Mouse (Mus musculus) kidney, adult 8-10 months (tissue): ENCODE results near the gene Rnf19b.

Source experiments
- DNase-seq, 2 experiments: peaks; one replicate each; pipeline ENCODE4 v3.0.0; 2022

The Rnf19b gene

GRCm38 (mm10) chr4:129081041-129081440 lies 23.0 kb downstream of the Rnf19b start:
- no peak for DNase-seq

DNA sequence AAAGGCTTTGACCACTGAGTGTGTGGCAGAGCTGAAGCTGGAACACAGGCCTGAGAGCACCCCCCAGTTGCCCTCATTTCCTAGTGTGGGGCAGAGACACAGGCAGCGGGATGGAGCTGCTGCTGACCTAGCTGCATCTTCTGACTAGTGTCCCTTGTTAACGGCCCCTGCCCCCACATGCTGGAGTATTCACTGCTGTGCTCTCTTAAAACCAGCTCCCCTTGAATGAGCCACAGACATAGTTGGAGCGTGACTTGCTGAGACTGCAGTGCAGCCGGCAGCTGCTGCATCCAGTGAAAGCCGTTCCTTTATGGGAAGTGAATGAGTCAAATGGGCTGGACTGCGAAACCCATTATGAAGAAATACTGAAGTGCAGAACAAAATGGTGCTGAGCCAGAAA lies 23.4 kb downstream of the Rnf19b start:
- DNase-seq: no peak

DNA sequence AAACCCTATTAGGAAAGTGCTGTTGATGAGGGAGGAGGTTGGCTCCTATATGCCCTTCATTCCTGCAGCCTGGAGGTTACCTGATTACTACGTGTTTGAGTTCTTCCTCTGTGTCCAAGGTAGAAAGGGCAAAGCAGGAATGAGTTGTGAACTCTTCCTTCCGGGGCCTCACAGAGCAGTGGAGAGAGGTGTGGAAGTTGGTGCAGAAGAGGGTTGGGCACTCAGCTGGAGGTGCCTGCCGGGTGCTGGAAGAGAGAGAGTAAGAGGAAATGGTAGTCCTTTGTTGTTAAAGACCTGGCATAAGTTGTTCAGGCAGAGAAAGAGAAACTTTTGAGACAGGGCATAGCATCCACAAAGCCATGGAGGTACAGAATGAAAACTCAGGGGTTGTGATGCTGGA lies 23.9 kb downstream of the Rnf19b start:
- no peak for DNase-seq

- DNase-seq: peak; percentile 65 to 79
These were observed 24.5 kb downstream of the Rnf19b start for GRCm38 (mm10) chr4:129082379-129083115.

GRCm38 (mm10) chr4:129084896-129085295 lies 26.8 kb downstream of the Rnf19b start:
- DNase-seq: no peak

- DNase-seq: peak; percentile 52 to 85
These were observed 28.0 kb downstream of the Rnf19b start for GRCm38 (mm10) chr4:129086078-129086477.

- DNase-seq: no peak
These were observed 29.8 kb downstream of the Rnf19b start for GRCm38 (mm10) chr4:129087850-129088249.

DNA sequence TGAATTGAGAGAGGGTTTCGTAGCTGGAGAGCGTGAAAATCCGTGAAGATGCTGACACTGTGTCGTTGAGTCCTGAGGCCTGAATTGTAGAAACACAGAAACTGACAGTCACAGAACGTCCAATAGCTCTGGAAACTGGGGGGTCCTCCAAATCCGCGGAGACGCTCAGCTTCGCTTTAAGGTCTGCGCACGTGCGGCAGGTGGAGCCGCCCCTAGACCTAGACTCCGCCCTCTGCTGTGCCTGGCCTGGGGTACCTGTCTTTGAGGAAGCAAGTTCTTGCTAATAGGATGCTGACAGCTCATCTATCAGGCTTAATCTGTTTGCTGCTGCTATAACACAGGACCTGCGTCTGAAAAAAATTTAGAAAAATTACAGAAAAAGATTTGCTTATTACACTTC lies 37.2 kb downstream of the Rnf19b start:
- no peak for DNase-seq

- DNase-seq: no peak
These were observed 38.9 kb downstream of the Rnf19b start for GRCm38 (mm10) chr4:129097006-129097405.

- DNase-seq: no peak
These were observed 44.2 kb downstream of the Rnf19b start for GRCm38 (mm10) chr4:129102133-129102829.

GRCm38 (mm10) chr4:129105356-129105755 lies 47.3 kb downstream of the Rnf19b start, which contains the start of gene Tmem54:
Gene Tmem54, plus strand, starts transcription at chr4:129105548.
- no peak for DNase-seq

DNA sequence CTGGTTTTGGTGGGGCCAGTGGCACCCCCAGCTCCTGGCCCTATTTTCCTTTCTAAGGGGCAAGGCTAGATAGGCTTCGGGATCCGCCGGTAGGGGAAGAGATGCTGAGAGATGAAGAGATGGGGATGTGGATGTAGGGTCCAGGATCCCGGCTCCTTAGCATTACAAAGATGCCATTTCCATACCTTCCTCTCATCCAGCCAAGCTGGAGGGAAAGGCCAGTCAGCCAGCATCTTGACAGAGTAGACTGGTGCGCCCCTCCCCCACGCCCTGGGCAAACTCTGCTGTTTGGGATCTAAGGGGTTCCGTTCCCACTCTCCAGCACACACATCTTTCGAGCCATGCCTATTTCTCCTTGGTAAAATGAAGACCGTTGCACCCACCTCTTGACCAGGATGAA lies 48.0 kb downstream of the Rnf19b start:
- no peak for DNase-seq

GRCm38 (mm10) chr4:129107348-129107899 lies 49.4 kb downstream of the Rnf19b start:
- DNase-seq: no peak

GRCm38 (mm10) chr4:129108624-129109023 lies 50.6 kb downstream of the Rnf19b start:
- DNase-seq: no peak

DNA sequence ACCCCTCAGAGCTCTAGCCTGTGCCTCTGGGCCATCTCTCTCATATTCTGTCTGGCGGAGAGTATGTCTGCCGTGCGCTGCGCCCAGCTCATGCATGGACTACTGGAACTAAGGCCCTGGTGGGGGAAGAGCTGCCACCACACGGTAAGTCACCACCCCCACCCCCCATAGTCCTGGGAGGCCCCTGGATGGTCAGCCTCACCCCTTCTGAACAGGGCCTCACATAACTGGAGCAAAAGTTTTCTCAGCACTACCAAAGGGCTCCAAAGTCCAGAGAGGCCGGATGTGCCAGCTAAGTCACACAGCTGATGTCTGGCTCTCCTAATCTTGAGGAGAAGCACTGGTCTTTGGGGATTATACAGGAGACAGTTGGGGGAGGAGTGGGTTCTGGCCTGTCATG lies 52.7 kb downstream of the Rnf19b start:
- DNase-seq: no peak

DNA sequence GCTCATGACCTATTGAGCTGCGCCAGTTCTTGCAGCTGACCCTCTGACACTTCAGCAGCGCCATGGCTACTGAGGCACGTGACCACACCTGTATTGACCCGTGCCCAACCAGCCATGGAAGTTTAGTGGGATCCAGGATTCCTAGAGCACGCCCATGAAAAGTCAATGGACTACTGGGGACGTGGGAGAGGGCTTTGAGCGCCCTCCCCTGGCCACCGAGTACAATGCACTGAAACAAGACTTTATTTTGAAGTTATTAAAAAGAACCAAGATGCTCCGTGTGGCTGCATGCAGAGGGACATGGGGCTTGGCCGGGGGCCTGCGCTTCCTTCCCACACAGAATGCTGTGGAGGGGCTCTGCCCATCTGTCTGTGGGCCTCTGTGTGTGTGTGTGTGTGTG lies 53.3 kb downstream of the Rnf19b start:
- no peak for DNase-seq

DNA sequence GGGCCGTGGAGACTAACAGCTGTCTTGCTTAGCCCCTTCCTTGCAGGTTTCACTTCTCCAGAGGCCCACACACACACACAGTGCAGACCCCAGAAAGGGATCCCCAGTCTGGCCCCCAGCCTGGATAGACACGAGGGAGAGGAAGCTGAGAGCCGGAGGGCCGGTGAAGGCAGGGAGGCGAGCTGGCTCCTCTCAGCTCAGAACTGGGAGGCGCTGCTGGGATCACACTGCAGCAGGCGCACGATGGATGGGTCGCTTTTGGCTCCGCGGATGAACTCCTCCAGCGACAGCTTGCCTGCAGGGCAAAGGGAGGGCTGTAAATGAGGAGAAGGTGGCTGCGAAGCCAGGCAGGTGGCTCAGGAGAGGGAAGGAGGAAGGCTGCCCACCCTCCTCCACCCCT lies 54.2 kb downstream of the Rnf19b start:
- DNase-seq: no peak

DNA sequence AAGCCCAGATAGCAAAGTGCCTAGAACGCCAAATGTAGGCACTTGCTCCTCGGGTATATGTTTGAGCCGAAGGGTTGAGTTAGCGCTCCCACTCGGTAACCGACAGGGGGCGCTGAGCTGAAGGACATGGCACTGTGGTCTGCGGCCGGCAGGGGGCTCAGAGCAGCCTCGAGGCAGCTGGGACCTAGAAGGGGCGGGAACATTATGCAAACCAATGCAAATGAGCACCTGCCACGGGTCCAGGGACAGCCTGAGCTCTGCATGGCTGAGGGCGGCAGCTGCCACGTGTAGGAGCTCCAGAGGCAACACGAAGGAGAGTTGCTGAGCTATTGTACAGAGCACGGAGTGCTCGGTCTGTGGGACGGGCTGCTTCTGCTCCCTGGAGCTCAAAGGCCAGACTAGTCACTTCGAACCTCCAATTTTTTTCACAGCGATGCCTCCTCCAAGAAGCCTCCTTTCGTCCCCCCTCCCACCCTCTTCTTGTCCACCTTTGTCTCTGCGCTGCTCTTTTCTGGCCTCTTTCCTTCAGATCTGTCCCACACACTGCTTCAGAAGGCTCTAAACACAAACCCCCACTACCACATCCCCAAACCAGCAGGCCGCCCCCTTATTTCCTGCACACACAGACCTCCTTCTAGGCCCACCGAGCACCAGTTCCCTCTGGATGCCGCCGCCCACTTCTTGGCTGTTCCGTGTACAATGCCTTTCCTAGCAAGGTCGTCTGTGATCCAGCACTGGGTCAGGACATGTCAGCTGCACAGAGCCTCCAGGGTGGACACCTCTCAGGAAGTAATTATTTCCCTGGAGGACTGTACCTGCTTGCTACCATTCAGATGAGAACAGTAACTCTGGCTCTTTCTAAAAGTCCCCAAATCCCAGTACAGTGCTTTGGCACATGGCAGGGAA lies 55.3 kb downstream of the Rnf19b start:
- peak; percentile 44 to 55 for DNase-seq

- DNase-seq: no peak
These were observed 58.6 kb downstream of the Rnf19b start for GRCm38 (mm10) chr4:129116703-129117102.

DNA sequence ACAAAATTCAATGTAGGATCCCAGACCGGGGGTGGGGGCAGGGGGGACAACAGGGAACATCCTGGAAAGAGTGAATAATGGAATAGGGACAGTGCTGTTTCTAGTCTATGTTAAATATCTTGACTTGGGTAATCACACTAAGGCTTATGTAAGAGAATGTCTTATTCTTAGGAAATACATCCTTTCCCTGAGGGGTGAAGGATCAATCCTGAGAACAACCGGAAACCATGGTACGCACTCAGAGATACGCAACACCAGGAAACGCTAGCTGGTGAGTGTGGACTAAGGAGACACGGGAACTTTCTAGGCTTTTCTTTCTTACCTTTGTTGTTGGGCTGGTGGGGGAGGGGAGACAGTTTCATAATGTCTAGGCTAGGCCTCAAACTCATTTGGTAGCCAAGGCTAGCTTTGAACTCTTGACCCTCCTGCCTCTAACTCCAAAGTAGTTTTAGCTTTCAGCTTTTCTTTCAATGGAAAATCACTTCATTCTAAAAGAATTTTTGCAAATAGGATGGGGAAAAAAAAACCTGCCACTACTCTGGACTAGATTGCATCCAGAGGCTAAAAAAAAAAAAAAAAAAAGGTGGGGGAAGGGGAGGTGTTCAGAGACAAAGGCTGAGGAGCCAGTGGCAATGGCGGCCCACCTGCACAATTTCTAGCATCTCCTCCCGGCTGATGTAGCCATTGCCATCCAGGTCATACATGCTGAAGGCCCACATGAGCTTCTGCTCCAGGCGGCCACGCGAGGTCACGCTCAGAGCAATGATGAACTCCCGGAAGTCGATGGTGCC lies 59.8 kb downstream of the Rnf19b start:
- no peak for DNase-seq

- no peak for DNase-seq
These were observed 61.6 kb downstream of the Rnf19b start for GRCm38 (mm10) chr4:129119708-129120107.
